Mouse (Mus musculus): ENCODE results near the gene Tbc1d20.

DNA sequence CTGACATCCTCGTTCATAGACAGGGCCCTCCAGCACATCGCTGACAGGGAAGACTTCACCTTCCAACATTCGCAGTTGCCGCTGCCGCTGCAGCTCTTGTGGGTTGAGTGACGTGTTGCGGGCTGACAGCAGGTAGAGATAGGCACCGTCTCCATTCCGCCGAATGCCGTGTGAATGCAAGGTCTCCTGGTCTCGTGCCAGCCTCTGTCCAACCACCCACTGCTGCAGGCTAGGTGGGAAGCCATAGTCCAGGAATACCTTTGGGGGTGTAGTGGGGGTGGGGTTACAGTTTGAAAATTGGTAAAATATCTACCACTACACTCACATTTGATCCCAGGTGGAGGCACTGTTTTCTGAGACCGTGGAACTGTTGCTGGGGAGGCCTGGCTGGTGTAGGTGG lies 32.5 kb downstream of the Tbc1d20 start:
- TF ChIP-seq CTCF (IDR thresholded peaks at IDR 0.05; ENCODE audit: extremely low read depth, insufficient read length, insufficient replicate concordance, low read depth, low read length) (no peak), POLR2A (IDR thresholded peaks at IDR 0.05; ENCODE audit: low read depth, low read length) (no peak)
